Mouse (Mus musculus) heart, adult 9 months (tissue): Measurements from ENCODE around the gene Klc3.
A peak's percentile ranks its signal among the peaks of the same experiment; 100 is the strongest.

Experiments used
- DNase-seq, 2 experiments: peaks; one replicate each; pipeline ENCODE4 v3.0.0; 2022; ENCODE audit warnings: low spot score in 2 of 2

Gene Klc3

DNA sequence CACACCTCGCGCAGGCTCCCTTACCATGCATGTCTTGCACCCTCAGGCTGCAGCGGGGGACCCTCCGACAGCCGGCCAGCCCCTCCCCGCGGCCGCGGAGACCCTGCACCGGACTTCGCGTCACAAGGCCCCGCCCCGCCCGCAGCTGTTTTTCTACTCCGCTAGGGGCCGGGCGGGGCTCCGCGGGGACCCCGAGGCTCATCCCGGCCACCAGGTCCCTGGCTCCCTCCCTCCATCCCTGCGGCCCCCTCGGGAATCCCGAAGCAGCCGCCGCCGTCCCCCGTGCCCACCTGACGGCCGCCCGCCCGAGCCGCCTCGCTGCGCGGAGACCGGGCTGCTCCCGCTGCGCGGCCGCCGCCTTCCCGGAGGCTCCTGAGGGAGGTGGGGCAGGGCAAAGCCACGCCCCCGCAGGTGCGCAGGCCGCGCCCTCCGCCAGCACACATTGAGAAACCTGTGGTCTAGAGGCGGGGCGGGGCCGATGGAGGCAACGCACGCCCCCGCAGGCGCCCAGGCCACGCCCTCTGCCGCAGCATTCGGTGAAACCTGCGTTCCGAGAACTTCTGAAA, at the start of gene Klc3:
Gene Klc3 (minus strand): TSS at position 374 of the 566 bp plus-strand sequence.
- no peak for DNase-seq

DNA sequence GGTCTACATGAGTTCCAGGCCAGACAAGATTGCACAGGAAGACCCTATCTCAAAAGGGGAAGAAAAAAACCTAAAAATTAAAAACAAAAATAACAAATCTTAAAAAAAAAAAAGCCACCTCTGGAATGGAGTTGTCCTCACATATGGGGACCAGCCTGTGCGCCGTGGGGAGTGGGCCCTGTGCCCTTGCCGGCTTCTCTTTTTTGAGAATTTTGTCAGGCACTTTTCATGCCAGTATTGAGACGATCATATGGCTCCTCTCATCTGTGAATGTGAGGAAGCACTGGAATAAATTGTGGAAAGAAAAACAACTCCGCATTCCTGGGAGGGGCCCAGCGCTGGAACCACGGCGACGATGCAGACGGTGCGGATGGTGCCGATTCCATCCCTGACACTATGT, 45.3 kb upstream of the Klc3 start:
- DNase-seq = no peak

GRCm38 (mm10) chr7:19447689-19448088, 43.8 kb upstream of the Klc3 start:
- no peak for DNase-seq

- no peak for DNase-seq
These were observed 40.9 kb upstream of the Klc3 start for GRCm38 (mm10) chr7:19444801-19445200.

DNA sequence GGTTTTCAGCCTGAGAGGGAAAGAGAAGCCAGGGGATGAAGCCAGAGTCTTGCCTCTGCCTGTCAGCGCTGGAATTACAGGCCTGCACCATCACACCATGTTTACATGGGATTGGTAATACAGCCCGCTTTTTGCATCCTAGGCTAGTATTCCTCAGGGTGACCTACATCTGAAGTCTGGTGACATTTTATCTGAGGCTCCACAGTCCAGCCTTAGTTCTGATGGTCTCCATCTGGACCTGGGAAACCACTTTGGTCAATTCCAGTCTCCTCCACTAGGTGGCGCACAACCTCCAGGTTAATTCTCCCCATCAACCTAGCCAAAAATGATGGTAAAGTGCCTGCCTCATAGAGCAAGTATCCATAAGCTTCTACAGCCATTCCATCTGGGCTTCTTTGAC, 39.4 kb upstream of the Klc3 start:
- DNase-seq = peak; percentile 69 to 81

DNA sequence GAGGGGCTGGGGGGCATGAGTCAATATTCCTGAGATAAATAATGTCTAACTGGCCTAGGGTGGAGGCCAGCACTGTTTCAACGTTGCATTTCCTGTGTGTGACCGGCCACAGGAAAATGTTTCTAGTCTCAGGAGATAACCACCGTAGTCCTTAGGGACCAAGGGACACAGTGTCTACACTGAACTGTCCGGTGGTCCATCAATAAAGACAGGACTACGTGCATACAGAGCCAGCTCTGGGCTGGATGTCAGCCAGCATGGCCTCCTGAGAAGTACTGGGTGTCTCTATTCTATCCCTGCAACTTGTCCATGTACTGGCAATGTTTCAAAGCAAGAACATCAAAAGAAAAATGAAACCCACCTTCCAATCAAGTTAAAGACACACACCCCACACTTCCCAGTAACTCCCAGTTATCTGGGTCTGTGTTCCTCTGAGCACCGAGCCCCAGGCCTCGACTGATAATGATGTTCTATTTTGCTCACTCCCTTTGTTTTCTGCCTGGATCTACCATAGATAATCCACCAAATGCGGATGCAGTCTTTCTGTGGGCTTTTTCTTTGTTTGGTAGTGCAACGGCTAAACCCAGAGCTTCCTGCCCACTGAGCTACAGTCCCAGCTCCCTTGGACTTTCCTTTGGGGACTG, 37.7 kb upstream of the Klc3 start:
- DNase-seq = no peak

DNA sequence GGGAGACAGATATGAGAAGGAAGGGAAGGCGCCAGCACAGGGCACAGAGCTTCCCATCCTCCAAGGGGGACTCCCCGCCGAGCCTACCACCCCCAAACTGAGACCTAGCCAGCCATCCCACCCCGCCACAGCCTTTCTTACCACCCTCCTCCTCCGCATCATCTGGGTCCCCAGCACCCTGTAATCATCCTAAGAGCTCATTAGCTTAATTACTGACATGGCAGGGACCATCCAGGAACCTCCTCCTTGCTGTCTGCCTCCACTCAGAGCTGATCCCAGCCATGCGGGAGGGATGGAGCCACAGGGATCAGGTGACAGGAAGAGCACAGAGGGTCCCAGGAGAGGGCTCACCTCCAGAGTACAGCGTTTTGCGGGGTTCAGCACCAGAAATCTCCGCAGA, 33.1 kb upstream of the Klc3 start:
- DNase-seq = no peak

DNA sequence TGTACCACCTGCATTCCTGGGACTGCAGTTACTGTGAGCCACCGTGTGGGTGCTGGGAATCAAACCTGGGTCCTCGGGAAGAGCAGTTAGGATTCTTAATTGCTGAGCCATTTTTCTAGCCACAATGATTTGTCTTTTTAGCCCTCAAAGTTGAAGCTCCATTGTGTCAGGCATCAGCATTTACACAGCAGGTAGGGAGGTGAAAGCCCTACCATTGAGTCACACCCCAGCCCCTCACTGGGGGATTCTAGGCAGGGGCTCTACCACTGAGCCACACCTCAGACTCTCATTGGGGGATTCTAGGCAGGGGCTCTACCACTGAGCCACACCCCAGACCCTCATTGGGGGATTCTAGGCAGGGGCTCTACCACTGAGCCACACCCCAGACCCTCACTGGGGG, 32.4 kb upstream of the Klc3 start:
- DNase-seq = no peak

GRCm38 (mm10) chr7:19432475-19432874, 28.6 kb upstream of the Klc3 start:
- no peak for DNase-seq

GRCm38 (mm10) chr7:19430402-19430801, 26.5 kb upstream of the Klc3 start:
- DNase-seq = no peak

DNA sequence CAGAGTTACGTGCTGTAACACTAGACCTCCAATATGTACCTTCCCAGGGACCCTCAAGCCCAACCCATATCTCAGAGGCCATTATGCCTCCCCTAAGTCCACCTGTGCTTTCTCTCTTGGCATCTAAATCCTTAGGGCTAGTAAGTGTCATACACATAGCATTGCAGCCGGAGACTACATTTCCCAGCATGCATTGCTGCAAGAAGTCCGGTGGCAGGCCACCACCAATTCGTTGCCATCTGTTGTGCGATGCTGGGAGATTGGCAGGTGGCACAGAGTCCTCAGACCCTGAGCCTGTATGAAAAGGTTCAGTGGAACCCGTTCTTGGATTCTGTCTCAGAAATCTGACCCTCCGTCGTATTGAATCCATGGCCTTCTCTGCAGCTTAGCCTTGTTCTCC, 25.8 kb upstream of the Klc3 start:
- no peak for DNase-seq

GRCm38 (mm10) chr7:19427999-19428650, 24.2 kb upstream of the Klc3 start:
- no peak for DNase-seq

DNA sequence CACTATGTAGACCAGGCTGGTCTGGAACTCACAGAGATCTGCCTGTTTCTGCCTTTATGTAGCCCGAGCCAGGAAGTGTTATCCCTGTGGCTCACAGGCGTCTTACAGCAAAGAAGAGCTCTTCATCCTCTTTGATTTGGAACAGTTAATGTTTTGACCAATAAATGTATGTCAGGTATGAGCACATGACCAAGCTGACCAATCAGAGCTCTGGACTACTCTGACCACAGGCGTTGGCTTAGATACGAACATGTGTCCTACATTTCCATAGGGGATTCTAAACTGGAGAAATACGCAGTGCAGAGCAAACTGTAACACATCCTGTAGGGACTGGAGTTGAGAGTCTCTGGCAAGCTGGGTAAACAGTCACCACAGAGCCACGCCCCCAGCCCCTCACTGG, 23.0 kb upstream of the Klc3 start:
- no peak for DNase-seq

- DNase-seq = no peak
These were observed 22.4 kb upstream of the Klc3 start for GRCm38 (mm10) chr7:19426349-19426748.

DNA sequence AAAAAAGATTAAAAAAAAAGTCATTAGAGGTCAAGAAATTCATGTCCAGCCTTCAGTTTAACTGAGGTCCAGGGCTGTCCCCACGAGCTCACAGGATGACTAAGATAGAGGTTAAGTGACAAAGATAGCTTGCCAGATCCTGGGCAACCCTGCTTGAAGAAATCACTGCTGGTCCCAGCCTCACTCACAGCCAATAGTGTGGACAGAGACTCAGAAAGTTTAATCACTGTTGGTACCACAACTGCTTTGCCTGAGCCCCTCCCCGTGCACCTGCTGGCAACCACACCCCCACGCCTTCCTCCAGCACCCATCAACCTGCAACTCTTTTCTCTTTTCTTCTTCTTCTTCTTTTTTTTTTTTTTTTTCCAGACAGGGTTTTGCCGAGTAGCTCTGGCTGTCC, 20.1 kb upstream of the Klc3 start:
- no peak for DNase-seq

DNA sequence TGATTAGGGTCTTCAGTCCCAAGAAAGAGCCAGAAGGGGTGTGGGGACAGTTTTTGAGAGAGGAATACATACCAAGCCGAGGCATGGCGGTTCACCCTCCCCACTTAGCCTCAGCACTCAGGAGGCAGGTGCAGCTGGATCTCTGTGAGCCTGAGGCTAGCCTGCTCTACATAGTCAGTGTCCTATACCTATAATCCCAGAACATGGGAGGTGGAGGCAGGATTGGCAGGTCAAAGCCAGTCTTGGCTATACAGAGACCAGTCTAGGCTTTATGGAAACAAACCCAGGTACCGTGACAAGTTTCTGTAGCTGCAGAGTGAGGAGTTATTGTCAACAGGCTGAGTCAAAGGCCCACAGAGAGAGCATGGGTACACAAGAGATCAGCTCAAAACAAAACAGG, 19.2 kb upstream of the Klc3 start:
- DNase-seq = no peak

DNA sequence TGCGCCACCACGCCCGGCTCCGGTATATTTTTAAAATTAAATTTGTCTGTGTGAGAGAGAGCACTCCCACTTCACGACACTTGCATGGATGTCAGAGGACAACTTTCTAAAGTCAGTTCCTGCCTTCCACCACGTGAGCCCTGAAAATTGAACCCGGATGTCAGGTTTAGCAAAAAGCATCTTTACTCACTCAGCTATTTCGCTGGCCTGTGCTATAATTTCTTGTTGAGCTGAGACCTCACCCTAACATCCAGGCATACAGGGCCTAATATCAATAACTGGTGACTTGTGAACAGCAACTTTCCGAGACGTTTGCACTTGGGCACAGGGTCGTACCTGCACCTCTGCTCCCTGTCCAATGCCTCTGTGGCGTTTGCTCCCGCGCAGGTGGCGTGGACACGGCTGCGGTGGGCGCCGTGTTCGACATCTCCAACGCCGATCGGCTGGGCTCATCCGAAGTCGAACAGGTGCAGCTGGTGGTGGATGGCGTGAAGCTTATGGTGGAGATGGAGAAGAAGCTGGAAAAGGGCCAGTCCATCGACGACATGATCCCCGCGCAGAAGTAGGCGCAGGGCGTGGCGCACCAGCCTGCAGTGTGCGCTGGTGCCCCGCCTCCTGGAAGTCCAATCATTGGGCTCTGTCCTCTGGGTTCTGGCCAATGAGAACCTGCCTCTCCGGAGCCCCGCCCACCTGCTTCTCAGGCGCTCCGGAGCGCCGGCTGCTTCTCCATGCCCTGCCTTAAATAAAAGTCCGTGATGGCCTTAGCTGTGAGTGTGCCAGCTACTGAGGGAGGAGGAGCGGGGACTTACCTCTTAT, 17.1 kb upstream of the Klc3 start:
- DNase-seq = peak; percentile 78 to 80

GRCm38 (mm10) chr7:19420121-19420520, 16.2 kb upstream of the Klc3 start:
- DNase-seq = no peak

- DNase-seq = no peak
These were observed 12.7 kb upstream of the Klc3 start for GRCm38 (mm10) chr7:19416590-19416989.

GRCm38 (mm10) chr7:19413525-19413924, 9.6 kb upstream of the Klc3 start:
- no peak for DNase-seq

DNA sequence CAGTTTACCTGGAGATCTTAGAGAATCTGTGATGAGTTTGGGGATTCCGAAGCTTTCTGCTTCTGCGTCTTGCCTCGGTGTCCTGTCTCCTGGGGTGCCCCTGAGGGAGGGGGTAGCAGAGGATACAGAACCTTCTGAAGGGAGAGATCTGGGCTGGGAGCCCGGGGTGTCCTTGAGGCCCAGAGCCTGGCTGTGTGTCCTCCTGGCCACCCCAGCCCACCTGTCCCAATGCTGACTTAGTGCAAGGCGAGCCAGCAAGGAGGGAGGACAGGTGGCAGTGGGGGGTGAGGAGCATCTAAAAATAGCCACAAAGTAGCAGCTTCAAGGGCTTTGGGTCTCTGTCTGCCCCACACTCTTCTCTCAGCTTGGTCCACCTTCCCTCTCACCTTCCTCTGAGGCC, 7.9 kb upstream of the Klc3 start:
- peak; percentile 37 for DNase-seq

DNA sequence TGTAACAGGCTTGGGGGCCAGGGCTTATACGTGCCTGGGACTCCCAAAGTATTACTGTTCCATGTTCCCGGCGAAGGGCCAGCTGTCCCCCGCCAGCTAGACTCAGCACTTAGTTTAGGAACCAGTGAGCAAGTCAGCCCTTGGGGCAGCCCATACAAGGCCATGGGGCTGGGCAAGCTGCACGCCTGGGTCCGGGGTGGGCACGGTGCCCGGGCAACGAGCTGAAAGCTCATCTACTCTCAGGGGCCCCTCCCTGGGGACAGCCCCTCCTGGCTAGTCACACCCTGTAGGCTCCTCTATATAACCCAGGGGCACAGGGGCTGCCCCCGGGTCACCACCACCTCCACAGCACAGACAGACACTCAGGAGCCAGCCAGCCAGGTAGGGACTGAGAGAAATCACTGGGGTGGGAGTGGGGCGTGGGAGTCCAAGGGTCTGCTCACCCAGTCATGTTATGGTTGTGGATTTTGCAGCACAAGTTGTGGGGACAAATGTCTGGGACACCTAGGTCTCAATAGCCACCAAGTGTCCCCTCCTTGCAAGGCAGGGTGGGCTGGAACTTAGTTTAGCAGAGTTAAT, 7.0 kb upstream of the Klc3 start:
- peak; percentile 85 to 89 for DNase-seq
